Mouse (Mus musculus): ENCODE data around the gene Ykt6. TPM values are rescaled to one million over a fixed set of nuclear protein-coding genes. Genes with fewer than 3 reads are reported as not detected.

The Ykt6 gene
- polyA plus RNA-seq, 1 experiment from 2014 or later, result 58.4 TPM

GRCm38 (mm10) chr11:6016368-6016767 lies 60.9 kb downstream of the Ykt6 start:
- 0% methylated on average over 3 of the region's 3 CpGs for WGBS
- Histone ChIP-seq H3K36me3 (replicated peaks) (no peaks in the 10 kb centered on the region), H3K4me1 (0 out of 2 replicates have a peak, but pooled peaks cover 3% of the 10 kb centered on the region), H3K4me3 (replicated peaks) (no peak overlapping the region), H3K27ac (no peak overlapping the region), H3K27me3 (peaks cover 4% of the 10 kb centered on the region; the same call in 1 of the 2 replicates), H3K4me2 (no peak overlapping the region), H3K9me3 (no peaks in the 10 kb centered on the region), H3K9ac (no peak overlapping the region)
- ATAC-seq (ENCODE audit: low FRiP score), result no peak

GRCm38 (mm10) chr11:6016797-6017395 lies 61.4 kb downstream of the Ykt6 start:
- Histone ChIP-seq H3K27me3 (peaks cover under 1% of the 10 kb centered on the region; the same call in 1 of the 2 replicates), H3K4me2 (no peak overlapping the region), H3K4me3 (replicated peaks) (no peak overlapping the region), H3K9me3 (no peaks in the 10 kb centered on the region), H3K4me1 (0 out of 2 replicates have a peak, but pooled peaks cover 3% of the 10 kb centered on the region), H3K9ac (no peak overlapping the region), H3K27ac (no peak overlapping the region), H3K36me3 (replicated peaks) (no peaks in the 10 kb centered on the region)
- 65% methylated on average over 9 of the region's 9 CpGs for WGBS
- 0 out of 2 replicates have a peak, but pooled peaks have one; percentile 20 for ATAC-seq (ENCODE audit: low FRiP score)

Other genes starting within 250 kb of the Ykt6 start
- 156 and 162 TPM in 2 replicates for gene Mrps24, start 240.0 kb upstream of the Ykt6 start, polyA plus RNA-seq (2016; fragmentation: Nextera tagmentation; extraction: Ambion mirVana)
- 24.8 and 26.2 TPM in 2 replicates for gene Urgcp, start 193.3 kb upstream of the Ykt6 start, polyA plus RNA-seq (2016; fragmentation: Nextera tagmentation; extraction: Ambion mirVana)
- gene Dbnl, start 167.2 kb upstream of the Ykt6 start, polyA plus RNA-seq (2016; fragmentation: Nextera tagmentation; extraction: Ambion mirVana), result 137 and 140 TPM in 2 replicates
- 2.5 and 3.7 TPM in 2 replicates for gene Pgam2, start 152.0 kb upstream of the Ykt6 start, polyA plus RNA-seq (2016; fragmentation: Nextera tagmentation; extraction: Ambion mirVana)
- 7.7 and 8.4 TPM in 2 replicates for gene Polm, start 117.7 kb upstream of the Ykt6 start, polyA plus RNA-seq (2016; fragmentation: Nextera tagmentation; extraction: Ambion mirVana)
- 14.6 and 20.5 TPM in 2 replicates for gene Aebp1, start 93.7 kb upstream of the Ykt6 start, polyA plus RNA-seq (2016; fragmentation: Nextera tagmentation; extraction: Ambion mirVana)
- gene Pold2, start 77.4 kb upstream of the Ykt6 start, polyA plus RNA-seq (2016; fragmentation: Nextera tagmentation; extraction: Ambion mirVana), result 104 and 108 TPM in 2 replicates
- gene Myl7, start 56.9 kb upstream of the Ykt6 start, polyA plus RNA-seq (2016; fragmentation: Nextera tagmentation; extraction: Ambion mirVana), result 0.99 and 2.0 TPM in 2 replicates
- gene Gck, start 5.6 kb upstream of the Ykt6 start, polyA plus RNA-seq (2016; fragmentation: Nextera tagmentation; extraction: Ambion mirVana), result 2.9 and 3.5 TPM in 2 replicates
- 11.0 and 11.7 TPM in 2 replicates for gene Camk2b, start 110.7 kb downstream of the Ykt6 start, polyA plus RNA-seq (2016; fragmentation: Nextera tagmentation; extraction: Ambion mirVana)
- gene A730071L15Rik, start 244.3 kb downstream of the Ykt6 start, polyA plus RNA-seq (2016; fragmentation: Nextera tagmentation; extraction: Ambion mirVana), result 0.46 and 0.81 TPM in 2 replicates
- 60.5 and 64.1 TPM in 2 replicates for gene Nudcd3, start 244.7 kb downstream of the Ykt6 start, polyA plus RNA-seq (2016; fragmentation: Nextera tagmentation; extraction: Ambion mirVana)

Data from forebrain, embryonic 12.5 days (tissue).